Mouse (Mus musculus): ENCODE data around the gene Tns2. TPM values are rescaled to one million over a fixed set of nuclear protein-coding genes. Genes with fewer than 3 reads are reported as not detected.
A peak's percentile ranks its signal among the peaks of the same experiment; 100 is the strongest.

Gene Tns2
- total and polyA plus RNA-seq, 3 experiments, result 75.2 to 107 (median 91.8) TPM

DNA sequence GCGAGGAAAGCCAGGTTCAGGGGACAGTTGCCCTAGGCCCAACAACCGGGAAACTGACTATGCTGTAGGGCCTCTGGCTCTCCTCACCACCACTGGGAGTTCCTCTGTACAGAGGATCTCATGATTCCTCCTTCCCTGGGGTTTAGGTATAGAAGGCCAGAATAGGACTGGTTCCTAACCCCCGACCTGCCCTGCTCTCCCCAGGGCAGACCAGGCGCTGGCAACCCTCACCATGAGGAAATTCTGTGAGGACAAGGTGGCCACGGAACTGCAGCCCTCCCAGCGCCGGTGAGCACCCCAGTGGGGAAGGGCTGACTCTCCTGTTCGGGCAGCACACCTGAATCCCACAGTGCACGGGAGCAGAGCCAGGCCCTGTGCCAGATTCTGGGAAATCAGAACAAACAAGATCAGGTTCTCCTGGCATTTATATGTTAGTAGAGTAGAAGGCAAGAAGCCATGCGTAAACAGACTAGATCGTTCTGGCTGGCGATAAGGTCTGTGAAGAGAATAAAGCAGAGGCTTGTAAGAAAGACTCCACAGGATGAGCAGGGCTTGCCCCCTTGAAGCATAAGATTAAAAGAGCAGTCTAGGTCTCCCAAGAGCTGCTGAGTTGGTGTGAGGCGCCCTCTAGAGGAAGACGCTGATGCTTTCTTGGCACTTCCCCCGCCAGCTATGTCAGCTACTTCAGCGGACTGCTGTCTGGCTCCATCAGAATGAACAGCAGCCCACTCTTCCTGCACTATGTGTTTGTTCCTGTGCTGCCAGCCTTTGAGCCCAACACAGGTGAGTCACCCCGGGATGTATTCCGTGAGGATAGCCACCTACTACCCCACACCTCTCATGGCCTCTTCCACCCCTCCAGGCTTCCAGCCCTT is 8.7 kb downstream of the Tns2 start:
- peak; percentile 84 for DNase-seq

DNA sequence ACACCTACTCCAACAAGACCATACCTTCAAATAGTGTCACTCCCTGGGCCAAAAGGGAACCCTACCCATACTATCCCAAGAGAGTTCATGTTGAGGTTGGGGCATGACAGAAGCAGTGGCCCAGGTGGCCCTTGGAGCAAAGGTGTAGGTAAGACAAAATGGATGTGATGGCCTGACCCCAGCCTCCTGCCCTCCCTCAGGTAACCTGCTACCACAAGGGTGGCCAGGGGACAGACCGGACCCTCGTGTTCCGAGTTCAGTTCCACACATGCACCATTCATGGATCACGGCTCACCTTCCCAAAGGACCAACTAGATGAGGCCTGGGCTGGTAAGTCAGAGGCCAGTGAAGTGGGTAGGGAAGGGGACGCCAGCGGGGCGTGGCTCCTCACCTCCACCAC is 10.1 kb downstream of the Tns2 start:
- no peak for DNase-seq

GRCm38 (mm10) chr15:102110701-102111494 is 10.7 kb downstream of the Tns2 start:
- DNase-seq, result peak; percentile 14

DNA sequence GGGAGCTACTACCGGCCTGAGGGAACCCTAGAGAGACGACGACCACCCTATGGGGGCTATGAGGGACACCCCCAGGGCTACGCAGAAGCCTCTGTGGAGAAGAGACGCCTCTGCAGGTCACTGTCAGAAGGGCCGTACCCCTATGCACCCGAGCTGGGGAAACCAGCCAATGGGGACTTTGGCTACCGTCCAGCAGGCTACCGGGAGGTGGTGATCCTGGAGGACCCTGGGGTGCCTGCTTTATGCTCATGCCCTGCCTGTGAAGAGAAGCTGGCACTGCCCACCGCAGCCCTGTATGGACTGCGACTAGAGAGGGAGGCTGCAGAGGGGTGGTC is 11.2 kb downstream of the Tns2 start:
- peak; percentile 14 for DNase-seq

DNA sequence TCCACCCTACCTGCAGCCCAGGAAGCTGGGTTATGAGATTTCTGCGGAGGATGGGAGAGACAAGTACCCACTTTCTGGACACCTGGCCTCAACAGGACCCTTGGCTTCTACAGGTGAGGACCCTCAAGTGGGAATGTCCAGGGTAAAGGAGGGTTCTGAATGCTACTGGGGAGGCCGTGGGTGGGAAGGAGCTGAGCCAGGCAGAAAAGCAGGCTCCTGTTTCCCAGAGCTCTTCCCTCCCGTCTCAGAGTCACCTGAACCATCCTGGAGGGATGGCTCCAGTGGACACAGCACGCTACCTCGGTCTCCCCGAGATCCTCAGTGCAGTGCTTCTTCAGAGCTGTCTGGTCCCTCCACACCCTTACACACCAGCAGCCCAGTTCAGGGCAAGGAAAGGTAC is 12.0 kb downstream of the Tns2 start:
- no peak for DNase-seq

DNA sequence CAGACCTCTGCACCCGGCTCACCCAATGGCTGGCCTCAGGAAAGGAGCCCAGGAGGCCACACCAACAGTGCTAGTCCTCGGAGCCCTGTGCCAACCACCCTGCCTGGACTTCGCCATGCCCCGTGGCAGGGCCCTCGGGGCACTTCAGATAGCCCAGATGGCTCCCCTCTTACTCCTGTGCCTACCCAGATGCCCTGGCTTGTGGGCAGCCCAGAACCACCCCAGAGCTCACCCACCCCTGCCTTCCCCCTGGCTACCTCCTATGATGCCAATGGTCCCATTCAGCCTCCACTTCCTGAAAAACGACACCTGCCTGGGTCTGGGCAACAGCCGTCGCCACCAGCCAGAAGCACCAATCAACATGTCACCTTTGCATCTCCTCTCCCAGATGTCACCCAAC is 12.6 kb downstream of the Tns2 start:
- no peak for DNase-seq

DNA sequence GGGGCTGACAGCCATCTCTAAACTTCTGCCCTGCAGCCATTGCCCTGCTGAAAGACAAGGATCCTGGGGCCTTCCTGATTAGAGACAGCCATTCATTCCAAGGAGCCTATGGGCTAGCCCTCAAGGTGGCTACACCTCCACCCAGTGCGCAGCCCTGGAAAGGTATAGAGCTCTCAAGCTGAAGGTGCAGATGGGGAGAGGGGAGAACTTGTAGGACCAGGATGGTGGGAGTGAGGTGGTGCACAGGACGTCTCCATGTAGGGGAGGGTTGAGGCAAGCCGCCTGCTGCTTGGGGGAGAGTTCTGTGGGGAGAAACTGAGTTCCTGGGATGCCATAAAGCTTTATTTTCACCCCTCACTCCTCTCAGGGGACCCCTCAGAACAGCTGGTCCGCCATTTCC is 13.5 kb downstream of the Tns2 start:
- no peak for DNase-seq

- peak; percentile 87 for DNase-seq
Observed at GRCm38 (mm10) chr15:102114651-102115260, 14.5 kb downstream of the Tns2 start.

GRCm38 (mm10) chr15:102115731-102116231 is 15.6 kb downstream of the Tns2 start:
- DNase-seq, result peak; percentile 45

- no peak for DNase-seq
Observed at GRCm38 (mm10) chr15:102116753-102117415, 16.7 kb downstream of the Tns2 start.

GRCm38 (mm10) chr15:102117461-102118443 is 17.5 kb downstream of the Tns2 start:
- peak; percentile 39 for DNase-seq

DNA sequence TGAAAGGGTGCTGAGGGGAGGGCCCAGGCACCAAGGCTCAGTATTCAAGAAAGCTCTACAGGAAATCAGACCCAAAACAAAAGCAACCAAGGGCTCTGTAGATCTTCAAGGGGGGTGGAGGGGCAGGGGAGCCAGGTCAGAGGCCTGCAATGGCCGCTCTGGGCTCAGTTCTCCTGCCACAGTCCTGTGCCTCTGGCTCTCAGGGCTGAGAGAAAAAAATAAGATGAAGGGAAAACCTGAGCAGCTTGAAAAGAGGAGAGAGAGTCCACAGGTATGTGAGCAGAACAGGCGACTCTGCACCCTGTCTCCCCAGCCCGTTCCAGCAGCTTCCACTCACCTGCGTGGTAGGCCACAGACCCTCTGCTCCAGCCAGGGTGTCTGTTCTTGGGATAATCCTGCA is 18.4 kb downstream of the Tns2 start:
- no peak for DNase-seq

GRCm38 (mm10) chr15:102119121-102119830 is 19.1 kb downstream of the Tns2 start:
- DNase-seq, result no peak

DNA sequence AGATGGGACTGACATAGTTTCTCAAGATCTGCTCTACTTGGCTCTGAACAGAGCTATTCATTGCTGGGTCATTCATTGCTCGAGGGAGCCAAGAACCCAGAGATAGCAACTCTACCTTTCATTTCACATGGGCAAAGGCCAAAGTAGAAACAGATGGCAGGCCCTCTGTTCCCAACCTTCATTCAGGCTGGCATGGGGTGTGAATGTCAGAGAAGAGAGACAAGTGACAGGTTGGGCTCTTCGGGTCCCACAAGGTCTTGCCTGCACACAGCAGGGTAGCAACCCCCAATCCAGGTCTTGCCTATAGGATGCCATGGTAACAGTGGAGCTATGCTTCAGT is 19.6 kb downstream of the Tns2 start:
- no peak for DNase-seq

GRCm38 (mm10) chr15:102120530-102120929 is 20.3 kb downstream of the Tns2 start:
- DNase-seq, result peak; percentile 32

GRCm38 (mm10) chr15:102126303-102126702 is 26.1 kb downstream of the Tns2 start:
- peak; percentile 84 for DNase-seq

DNA sequence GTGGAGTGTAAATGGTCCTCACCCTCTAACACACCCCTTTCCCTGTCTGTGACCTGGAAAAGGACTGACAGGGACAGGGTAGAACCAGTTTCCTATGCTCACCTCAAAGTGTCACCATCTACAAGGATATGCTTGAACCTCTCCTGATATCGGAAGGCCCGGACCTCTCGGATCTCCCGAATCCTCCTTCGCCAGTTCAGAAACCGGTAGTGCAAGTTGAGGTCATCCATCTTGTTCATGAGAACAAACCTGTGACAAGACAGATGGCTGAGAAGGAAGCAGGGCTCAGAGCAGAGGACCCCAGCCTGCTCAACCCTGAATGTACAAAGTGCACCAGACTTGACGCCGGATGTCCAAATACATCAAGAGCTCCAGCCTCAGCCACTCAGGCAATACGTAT is 33.1 kb downstream of the Tns2 start:
- DNase-seq, result no peak

GRCm38 (mm10) chr15:102134709-102135108 is 34.5 kb downstream of the Tns2 start:
- no peak for DNase-seq

GRCm38 (mm10) chr15:102135522-102136128 is 35.4 kb downstream of the Tns2 start:
- DNase-seq, result no peak
